Mouse (Mus musculus): ENCODE measurements around the gene Hpgd.

The Hpgd gene

GRCm38 (mm10) chr8:56323276-56323675, 28.9 kb downstream of the Hpgd start:
- DNase-seq (ENCODE audit: extremely low spot score): no peak

- DNase-seq (ENCODE audit: extremely low spot score): no peak
Observed at GRCm38 (mm10) chr8:56327709-56328108, 33.3 kb downstream of the Hpgd start.

- DNase-seq (ENCODE audit: extremely low spot score): no peak
Observed at GRCm38 (mm10) chr8:56328130-56328542, 33.8 kb downstream of the Hpgd start.

GRCm38 (mm10) chr8:56335390-56336000, 41.1 kb downstream of the Hpgd start:
- DNase-seq (ENCODE audit: extremely low spot score): no peak

- no peak for DNase-seq (ENCODE audit: extremely low spot score)
Observed at GRCm38 (mm10) chr8:56336771-56337170, 42.4 kb downstream of the Hpgd start.

- no peak for DNase-seq (ENCODE audit: extremely low spot score)
Observed at GRCm38 (mm10) chr8:56343505-56343904, 49.1 kb downstream of the Hpgd start.

GRCm38 (mm10) chr8:56343940-56344339, 49.6 kb downstream of the Hpgd start:
- DNase-seq (ENCODE audit: extremely low spot score): no peak

- DNase-seq (ENCODE audit: extremely low spot score): no peak
Observed at GRCm38 (mm10) chr8:56344359-56344758, 50.0 kb downstream of the Hpgd start.

- no peak for DNase-seq (ENCODE audit: extremely low spot score)
Observed at GRCm38 (mm10) chr8:56345641-56346420, 51.4 kb downstream of the Hpgd start.

- DNase-seq (ENCODE audit: extremely low spot score): no peak
Observed at GRCm38 (mm10) chr8:56363180-56363579, 68.8 kb downstream of the Hpgd start.
